Mouse (Mus musculus) thymus, adult 2 months (tissue): ENCODE results near the gene Supt20. TPM values are rescaled to one million over a fixed set of nuclear protein-coding genes. Genes with fewer than 3 reads are reported as not detected.

Experiments
- DNase-seq: peaks from one replicate; pipeline ENCODE4 v3.0.0; 2021
- H3K27ac ChIP-seq: fragments of 200-500 bp; 2 replicates; pipeline ENCODE4 v1.5.1; 2012; ENCODE audit warnings: low read length, control low read depth; ENCODE audit not compliant: control insufficient read depth, insufficient read depth
- H3K27me3 ChIP-seq: fragments of 200-500 bp; 2 replicates; pipeline ENCODE4 v1.6.1; 2012; ENCODE audit warnings: mild to moderate bottlenecking, low read length, moderate library complexity, mixed read lengths; ENCODE audit not compliant: control insufficient read depth, insufficient read depth
- H3K36me3 ChIP-seq: fragments of 200-500 bp; 2 replicates; pipeline ENCODE4 v1.6.1; 2012; ENCODE audit warnings: mild to moderate bottlenecking, low read length, moderate library complexity; ENCODE audit not compliant: control insufficient read depth, insufficient read depth
- H3K4me1 ChIP-seq: fragments of 200-500 bp; replicated peaks from 2 replicates; pipeline ENCODE4 v1.6.1; 2012; ENCODE audit warnings: low read length; ENCODE audit not compliant: control insufficient read depth, insufficient read depth
- H3K4me3 ChIP-seq: fragments of 200-500 bp; 2 replicates; pipeline ENCODE4 v1.5.1; 2012; ENCODE audit warnings: mild to moderate bottlenecking, low read length, control low read depth, moderate library complexity; ENCODE audit not compliant: control insufficient read depth, insufficient read depth
- CTCF ChIP-seq: fragments of 200-500 bp; IDR thresholded peaks from 2 replicates; pipeline ENCODE4 v1.5.1; 2012; ENCODE audit warnings: mild to moderate bottlenecking, control low read depth, low read length, moderate library complexity, borderline replicate concordance; ENCODE audit not compliant: control insufficient read depth, poor library complexity, insufficient read depth; ENCODE audit errors: extremely low read depth
- POLR2A ChIP-seq: fragments of 200-500 bp; IDR thresholded peaks from 2 replicates; pipeline ENCODE4 v1.6.1; 2012; ENCODE audit warnings: mild to moderate bottlenecking, low read length, control low read depth, moderate library complexity; ENCODE audit not compliant: control insufficient read depth, poor library complexity, insufficient read depth; ENCODE audit errors: extremely low read depth
- WGBS: fragments of 180-500 bp; shearing (Covaris S2); methylation state at CpG from one replicate; pipeline ENCODE4 v1.1.7; 2018; 5-methylcytosine and 5-hydroxymethylcytosine counted together
- polyA plus RNA-seq: library from polyadenylated mRNA; depleted of rRNA; stranded (reverse); fragments of >200 nt; gene quantifications from 2 replicates; pipeline ENCODE4 v1.2.3, GENCODE M21; 2012

The Supt20 gene
- polyA plus RNA-seq, 1 experiment = 117 TPM

DNA sequence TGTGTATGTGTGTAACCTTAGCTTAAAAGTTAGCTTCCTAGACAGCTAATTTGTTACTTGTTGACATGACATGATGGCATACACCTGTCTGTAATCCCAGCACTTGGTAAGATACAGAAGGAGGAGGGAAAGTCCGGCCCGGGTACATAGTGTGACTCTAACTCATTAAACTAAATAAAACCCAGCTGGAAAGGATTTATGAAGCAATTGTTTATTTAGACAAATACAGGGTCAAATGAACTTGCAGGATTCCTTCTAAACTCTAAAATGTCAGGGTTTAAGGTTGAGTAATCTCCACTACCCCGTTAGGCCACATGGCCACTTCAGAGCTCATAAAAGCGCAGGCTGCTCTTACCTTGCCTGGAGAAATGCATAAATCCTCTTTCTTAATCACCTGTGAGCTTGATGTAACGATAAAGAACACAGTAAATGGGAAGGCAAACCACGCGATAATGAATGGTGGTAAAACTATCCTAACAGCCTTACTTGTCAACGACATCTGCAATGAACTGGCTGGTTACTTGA, 39.1 kb downstream of the Supt20 start:
- H3K4me1 ChIP-seq = peaks cover 6% of the 10 kb centered on the region; the same call in 1 of the 2 replicates
- DNase-seq = no peak
- no peak overlapping the region for H3K4me3 ChIP-seq
- H3K27ac ChIP-seq = no peak overlapping the region
- H3K36me3 ChIP-seq = peaks cover 45% of the 10 kb centered on the region
- TF ChIP-seq POLR2A = no peak
- TF ChIP-seq CTCF = no peak
- whole genome bisulfite sequencing = 97% methylated on average over 8 of the region's 8 CpGs
- H3K27me3 ChIP-seq = no peaks in the 10 kb centered on the region

DNA sequence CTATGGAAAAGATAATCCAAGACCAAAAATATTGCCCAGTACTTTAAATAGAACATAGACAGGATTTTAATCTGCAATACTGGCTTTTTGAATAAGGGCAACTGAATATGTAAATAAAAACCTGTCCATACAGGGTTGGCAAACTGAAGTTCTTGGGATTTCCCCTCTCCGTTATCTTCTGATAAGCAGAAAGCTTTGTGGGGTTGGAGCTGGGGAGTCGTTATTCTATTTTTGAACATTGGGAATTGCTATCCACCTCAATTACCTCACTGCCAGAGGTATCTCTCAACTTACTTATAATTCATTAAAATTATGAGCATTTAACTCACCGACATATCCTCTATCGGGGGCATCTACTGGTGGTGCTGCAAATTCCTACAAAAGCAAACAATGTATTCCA, 39.8 kb downstream of the Supt20 start:
- Histone ChIP-seq H3K27me3 (no peaks in the 10 kb centered on the region), H3K36me3 (peaks cover 39% of the 10 kb centered on the region), H3K4me3 (no peak overlapping the region), H3K4me1 (peaks cover 6% of the 10 kb centered on the region; the same call in 1 of the 2 replicates), H3K27ac (no peak overlapping the region)
- TF ChIP-seq POLR2A (no peak), CTCF (no peak)
- no peak for DNase-seq
- WGBS = 96% methylated on average over 4 of the region's 4 CpGs

DNA sequence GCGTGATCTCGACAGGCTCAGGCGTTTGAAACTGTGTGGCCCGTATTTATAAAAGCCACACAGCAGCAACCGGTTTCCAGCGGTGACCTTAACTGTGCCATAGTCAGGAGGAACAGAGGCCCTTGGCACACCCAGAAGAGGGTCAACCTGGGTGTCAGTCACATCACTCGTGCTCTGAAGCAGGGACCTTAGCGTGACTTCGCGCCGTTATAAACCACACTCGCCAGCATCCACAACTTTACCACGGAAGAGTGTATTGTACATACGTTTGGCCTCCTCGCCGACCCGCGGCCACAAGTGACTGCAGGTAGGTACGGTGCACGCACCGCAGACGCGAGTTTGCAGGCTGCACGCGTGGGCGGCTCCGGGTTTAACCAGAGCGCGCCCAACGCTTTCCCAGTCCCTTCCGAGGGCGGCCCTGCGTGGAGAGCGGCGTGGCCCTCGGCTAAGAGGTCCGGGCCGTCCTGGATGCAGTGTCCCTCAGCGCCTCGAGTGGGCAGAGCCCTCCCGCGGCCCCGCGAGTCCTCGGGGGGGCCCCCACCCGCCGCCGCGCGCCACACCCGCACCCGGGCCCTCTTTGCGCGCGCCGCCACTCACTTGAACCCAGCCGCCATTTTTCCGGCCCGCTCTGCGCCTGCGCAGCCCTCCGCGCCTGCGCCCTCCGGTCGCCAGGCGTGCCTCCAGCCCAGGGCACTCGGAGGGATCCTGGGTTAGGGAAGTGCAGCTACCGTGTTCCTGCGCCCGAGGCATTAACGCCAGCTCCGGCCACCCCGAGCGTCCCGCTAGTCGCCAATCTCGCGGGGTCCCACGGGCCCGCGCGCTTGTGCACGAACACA, 42.0 kb downstream of the Supt20 start:
- WGBS = under 1% methylated on average over 84 of the region's 84 CpGs
- peak overlapping the region; percentile 90 for H3K27ac ChIP-seq
- TF ChIP-seq CTCF = no peak
- TF ChIP-seq POLR2A = peak; percentile 90
- peak overlapping the region; percentile 91 for H3K4me3 ChIP-seq
- no peaks in the 10 kb centered on the region for H3K27me3 ChIP-seq
- peaks cover 20% of the 10 kb centered on the region for H3K36me3 ChIP-seq
- peak; percentile 91 for DNase-seq
- peaks cover 6% of the 10 kb centered on the region; the same call in 1 of the 2 replicates for H3K4me1 ChIP-seq

DNA sequence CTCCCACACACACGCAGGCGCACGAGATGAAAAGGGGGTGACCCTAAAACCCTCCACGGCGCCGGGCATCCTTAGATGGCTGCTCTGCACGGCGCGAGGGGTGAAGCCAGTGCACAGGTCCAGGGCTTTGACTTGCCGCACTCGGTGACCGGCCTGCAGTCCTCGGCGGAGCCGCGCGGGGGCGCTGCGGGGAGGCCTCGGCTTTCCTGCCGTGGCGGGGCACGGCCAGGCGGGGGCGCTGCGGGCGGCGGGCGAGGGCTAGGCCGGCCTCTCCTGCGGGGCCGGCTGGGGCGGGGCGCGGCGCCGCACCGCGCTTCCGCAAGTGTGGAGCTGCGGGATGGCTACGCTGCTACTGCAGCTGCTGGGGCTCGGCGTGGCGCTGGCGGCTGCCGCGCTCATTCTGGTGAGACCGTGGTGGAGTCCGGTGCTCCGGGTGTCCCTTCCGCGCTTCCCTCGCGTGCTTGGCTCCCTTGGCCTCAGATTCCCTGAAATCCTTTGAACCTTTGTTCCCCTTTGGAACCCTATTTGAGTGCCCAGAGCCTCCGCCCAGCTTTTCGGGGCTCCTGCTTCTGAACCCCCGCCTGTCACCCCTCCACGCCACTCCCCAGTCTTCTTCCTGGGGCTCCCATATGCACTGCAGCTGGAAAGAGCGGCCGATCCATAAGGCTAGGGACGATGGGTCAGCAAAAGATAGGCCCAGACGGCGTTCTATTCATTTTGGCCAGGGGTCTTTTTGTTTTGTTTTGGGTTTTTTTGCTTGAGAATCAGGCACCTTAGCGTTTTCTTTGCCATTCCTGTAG, 42.8 kb downstream of the Supt20 start, which contains the start of the genes Exosc8 and Alg5:
Exosc8 (minus strand) TSS at position 147 of the 800 bp plus-strand sequence.
Alg5 (plus strand) TSS at position 293 of the 800 bp plus-strand sequence.
- Histone ChIP-seq H3K4me3 (peak within 1 kb of the TSS; percentile 91), H3K27ac (peak within 1 kb of the TSS; percentile 90), H3K27me3 (no peaks in the 10 kb centered on the region), H3K4me1 (peaks cover 6% of the 10 kb centered on the region; the same call in 1 of the 2 replicates), H3K36me3 (peaks cover 12% of the 10 kb centered on the region)
- peak; percentile 100 for TF ChIP-seq CTCF
- peak; percentile 75; the same call in 1 of the 2 replicates for TF ChIP-seq POLR2A
- WGBS = under 1% methylated on average over 65 of the region's 65 CpGs
- peak; percentile 94 for DNase-seq

DNA sequence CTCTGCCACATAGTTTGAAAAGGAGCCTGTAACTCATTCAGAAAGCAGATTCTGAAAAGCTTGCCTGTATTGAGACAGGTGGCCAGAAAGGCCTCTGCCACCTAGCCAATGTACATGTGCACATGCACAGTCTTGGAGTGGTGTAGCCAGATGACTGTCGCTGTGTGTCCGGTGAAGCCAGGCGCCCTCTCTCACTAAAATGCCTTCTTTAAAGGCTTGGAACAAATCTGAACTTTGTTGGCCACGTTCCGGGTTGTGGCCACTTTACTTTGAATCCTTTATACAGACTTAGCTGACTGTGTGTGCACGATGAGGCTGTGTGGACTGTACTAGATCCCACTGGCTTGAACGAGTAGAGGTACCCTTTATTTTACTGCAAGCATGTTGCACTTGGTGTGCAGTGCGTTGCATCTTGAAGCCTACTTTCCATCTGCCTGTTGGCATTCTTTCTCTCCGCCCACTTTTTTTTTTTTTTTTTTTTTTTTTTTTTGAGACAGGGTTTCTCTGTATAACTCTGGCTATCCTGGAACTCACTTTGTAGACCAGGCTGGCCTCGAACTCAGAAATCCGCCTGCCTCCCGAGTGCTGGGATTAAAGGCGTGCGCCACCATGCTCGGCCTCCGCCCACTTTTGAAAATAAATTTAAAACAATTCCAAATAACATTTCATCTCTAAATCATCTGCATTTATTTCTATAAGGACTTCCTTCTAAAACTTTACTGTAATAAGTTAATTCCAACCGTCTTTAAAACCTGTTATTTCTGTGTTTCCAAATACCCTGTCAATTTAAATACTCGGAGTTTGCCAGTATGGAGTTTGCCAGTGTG, 43.7 kb downstream of the Supt20 start:
- peak; percentile 14 for DNase-seq
- Histone ChIP-seq H3K36me3 (peaks cover 12% of the 10 kb centered on the region), H3K4me1 (peaks cover 6% of the 10 kb centered on the region; the same call in 1 of the 2 replicates), H3K27me3 (no peaks in the 10 kb centered on the region), H3K27ac (no peak overlapping the region), H3K4me3 (peak overlapping the region; percentile 91; the same call in 1 of the 2 replicates)
- WGBS = 48% methylated on average over 18 of the region's 18 CpGs
- TF ChIP-seq POLR2A = no peak
- no peak for TF ChIP-seq CTCF
